Mouse (Mus musculus): ENCODE data around the gene Ddc. TPM values are rescaled to one million over a fixed set of nuclear protein-coding genes. Genes with fewer than 3 reads are reported as not detected.
A peak's percentile ranks its signal among the peaks of the same experiment; 100 is the strongest.

The Ddc gene
- polyA plus RNA-seq, 1 experiment from 2014 or later: 4.7 TPM

GRCm38 (mm10) chr11:11788521-11788974 is 109.4 kb downstream of the Ddc start:
- peak; percentile 95 for ATAC-seq (ENCODE audit: low FRiP score)

DNA sequence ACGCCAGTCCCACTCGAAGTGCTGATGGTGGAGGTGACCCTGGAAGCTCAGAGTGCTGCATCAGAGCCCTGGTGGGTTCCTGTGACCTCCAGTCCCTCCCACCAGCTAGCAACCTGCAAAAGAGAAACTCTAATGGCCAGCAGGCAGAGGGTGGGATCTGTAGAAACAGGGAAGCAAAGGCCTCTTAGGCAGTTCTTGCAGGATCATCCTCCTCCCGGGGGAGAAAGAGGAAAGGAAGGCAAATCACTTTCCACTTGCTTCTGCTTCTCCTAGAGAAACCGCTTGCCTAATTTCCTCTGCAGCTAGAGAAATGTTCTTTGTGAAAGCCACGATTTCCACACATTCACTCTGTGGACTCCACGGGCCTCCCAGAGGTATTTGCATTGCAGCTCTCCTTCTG is 112.5 kb downstream of the Ddc start:
- H3K36me3 ChIP-seq: no peaks in the 10 kb centered on the region
- no peak overlapping the region for H3K27ac ChIP-seq (replicated peaks)
- H3K4me1 ChIP-seq: no peaks in the 10 kb centered on the region
- H3K9ac ChIP-seq (replicated peaks): no peak overlapping the region
- H3K9me3 ChIP-seq (replicated peaks): no peaks in the 10 kb centered on the region
- H3K4me2 ChIP-seq: no peak overlapping the region
- no peaks in the 10 kb centered on the region for H3K27me3 ChIP-seq (replicated peaks)
- H3K4me3 ChIP-seq (replicated peaks): no peak overlapping the region
- no peak for ATAC-seq (ENCODE audit: low FRiP score)
- 73% methylated on average over 6 of the region's 6 CpGs for WGBS

More at GRCm38 (mm10) chr11:11788521-11788974, 109.4 kb downstream of the Ddc start:
- Histone ChIP-seq H3K4me1 (no peaks in the 10 kb centered on the region), H3K4me3 (replicated peaks) (no peak overlapping the region; the same call in 1 of the 2 replicates), H3K27ac (replicated peaks) (no peak overlapping the region), H3K9ac (replicated peaks) (no peak overlapping the region), H3K4me2 (peak overlapping the region; percentile 45), H3K9me3 (replicated peaks) (no peaks in the 10 kb centered on the region), H3K27me3 (replicated peaks) (no peaks in the 10 kb centered on the region), H3K36me3 (no peaks in the 10 kb centered on the region)
- whole genome bisulfite sequencing: 0% methylated on average over 8 of the region's 8 CpGs

GRCm38 (mm10) chr11:11781728-11782127 is 116.2 kb downstream of the Ddc start:
- H3K4me3 ChIP-seq (replicated peaks): no peak overlapping the region
- no peaks in the 10 kb centered on the region for H3K9me3 ChIP-seq (replicated peaks)
- no peaks in the 10 kb centered on the region for H3K36me3 ChIP-seq
- WGBS: 88% methylated on average over 8 of the region's 8 CpGs
- H3K4me2 ChIP-seq: no peak overlapping the region
- no peaks in the 10 kb centered on the region for H3K4me1 ChIP-seq
- H3K9ac ChIP-seq (replicated peaks): no peak overlapping the region
- no peak for ATAC-seq (ENCODE audit: low FRiP score)
- H3K27me3 ChIP-seq (replicated peaks): no peaks in the 10 kb centered on the region
- no peak overlapping the region for H3K27ac ChIP-seq (replicated peaks)

DNA sequence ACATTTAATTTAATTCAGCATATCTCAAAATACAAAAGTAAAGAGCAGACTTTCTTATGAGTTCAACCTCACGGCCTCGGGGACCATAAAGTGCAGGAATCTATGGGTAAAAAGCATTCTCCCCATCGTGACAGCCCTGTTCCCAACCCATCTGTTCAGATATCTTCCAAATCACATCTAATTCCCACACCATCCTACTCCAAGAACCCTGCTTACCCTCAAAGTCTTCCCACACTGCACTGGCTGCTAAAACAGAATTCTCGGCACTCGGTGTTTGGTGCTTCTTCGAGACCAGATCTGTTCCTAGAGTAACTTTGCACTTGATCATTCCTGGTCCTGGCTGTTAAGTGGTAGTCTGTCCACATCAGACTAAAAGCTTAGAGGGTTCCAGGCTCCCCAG is 119.6 kb downstream of the Ddc start:
- H3K4me3 ChIP-seq (replicated peaks): no peak overlapping the region
- ATAC-seq (ENCODE audit: low FRiP score): no peak

GRCm38 (mm10) chr11:11777796-11778195 is 120.1 kb downstream of the Ddc start:
- H3K27me3 ChIP-seq (replicated peaks): no peaks in the 10 kb centered on the region
- no peaks in the 10 kb centered on the region for H3K4me1 ChIP-seq
- H3K9ac ChIP-seq (replicated peaks): no peak overlapping the region
- no peak overlapping the region for H3K27ac ChIP-seq (replicated peaks)
- H3K4me3 ChIP-seq (replicated peaks): no peak overlapping the region
- no peaks in the 10 kb centered on the region for H3K36me3 ChIP-seq
- 84% methylated on average over 2 of the region's 2 CpGs for WGBS
- H3K4me2 ChIP-seq: no peak overlapping the region
- no peak for ATAC-seq (ENCODE audit: low FRiP score)
- no peaks in the 10 kb centered on the region for H3K9me3 ChIP-seq (replicated peaks)

More for the DNA sequence above, 119.6 kb downstream of the Ddc start:
- H3K4me2 ChIP-seq: no peak overlapping the region
- no peak overlapping the region for H3K27ac ChIP-seq (replicated peaks)
- H3K36me3 ChIP-seq: no peaks in the 10 kb centered on the region
- H3K9me3 ChIP-seq (replicated peaks): no peaks in the 10 kb centered on the region
- no peaks in the 10 kb centered on the region for H3K27me3 ChIP-seq (replicated peaks)
- 91% methylated on average over 6 of the region's 6 CpGs for WGBS
- H3K9ac ChIP-seq (replicated peaks): no peak overlapping the region
- H3K4me1 ChIP-seq: no peaks in the 10 kb centered on the region

DNA sequence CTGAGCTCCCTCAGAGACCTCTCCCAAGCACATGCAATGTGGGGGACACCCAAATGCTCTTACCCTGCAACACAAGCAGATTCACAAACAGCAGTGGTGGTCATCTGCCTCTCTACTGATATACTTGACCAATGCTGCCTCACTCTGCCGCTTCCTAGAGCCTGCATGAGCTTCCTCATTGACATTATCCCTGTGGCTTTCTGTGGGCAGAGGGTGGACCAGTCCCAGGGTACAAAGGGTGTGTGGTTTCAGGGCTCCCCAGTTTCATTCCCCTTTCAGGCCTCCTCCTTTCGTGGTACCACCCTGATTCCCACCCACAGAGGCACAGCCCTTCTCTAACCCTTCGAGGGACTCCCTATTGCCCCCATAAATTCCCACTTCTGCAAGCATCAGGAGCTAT is 120.7 kb downstream of the Ddc start:
- Histone ChIP-seq H3K9ac (replicated peaks) (no peak overlapping the region), H3K27ac (replicated peaks) (no peak overlapping the region), H3K4me2 (no peak overlapping the region), H3K9me3 (replicated peaks) (no peaks in the 10 kb centered on the region), H3K36me3 (no peaks in the 10 kb centered on the region), H3K27me3 (replicated peaks) (no peaks in the 10 kb centered on the region), H3K4me3 (replicated peaks) (no peak overlapping the region), H3K4me1 (no peaks in the 10 kb centered on the region)
- ATAC-seq (ENCODE audit: low FRiP score): no peak
- 58% methylated on average over 3 of the region's 3 CpGs for WGBS

DNA sequence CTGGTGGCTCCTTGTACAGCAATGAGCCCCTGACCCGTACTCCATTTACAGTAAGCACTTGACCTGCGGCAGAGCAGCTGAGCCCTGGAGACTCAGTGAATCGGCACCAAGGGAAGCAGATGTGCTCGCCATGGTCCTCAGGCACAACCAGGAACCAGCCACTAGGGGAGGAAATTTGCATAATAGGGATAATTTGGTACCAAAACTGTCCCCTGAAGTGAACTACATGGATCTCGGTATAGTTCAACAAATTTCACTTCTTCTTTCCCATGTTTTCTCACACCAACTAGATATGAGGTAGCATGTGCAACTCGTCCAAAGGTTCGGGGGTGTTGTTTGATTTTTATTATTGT is 121.1 kb downstream of the Ddc start:
- Histone ChIP-seq H3K4me3 (replicated peaks) (no peak overlapping the region), H3K9ac (replicated peaks) (no peak overlapping the region), H3K4me2 (no peak overlapping the region), H3K27me3 (replicated peaks) (no peaks in the 10 kb centered on the region), H3K27ac (replicated peaks) (no peak overlapping the region), H3K4me1 (no peaks in the 10 kb centered on the region), H3K36me3 (no peaks in the 10 kb centered on the region), H3K9me3 (replicated peaks) (no peaks in the 10 kb centered on the region)
- no peak for ATAC-seq (ENCODE audit: low FRiP score)
- WGBS: 84% methylated on average over 7 of the region's 7 CpGs

DNA sequence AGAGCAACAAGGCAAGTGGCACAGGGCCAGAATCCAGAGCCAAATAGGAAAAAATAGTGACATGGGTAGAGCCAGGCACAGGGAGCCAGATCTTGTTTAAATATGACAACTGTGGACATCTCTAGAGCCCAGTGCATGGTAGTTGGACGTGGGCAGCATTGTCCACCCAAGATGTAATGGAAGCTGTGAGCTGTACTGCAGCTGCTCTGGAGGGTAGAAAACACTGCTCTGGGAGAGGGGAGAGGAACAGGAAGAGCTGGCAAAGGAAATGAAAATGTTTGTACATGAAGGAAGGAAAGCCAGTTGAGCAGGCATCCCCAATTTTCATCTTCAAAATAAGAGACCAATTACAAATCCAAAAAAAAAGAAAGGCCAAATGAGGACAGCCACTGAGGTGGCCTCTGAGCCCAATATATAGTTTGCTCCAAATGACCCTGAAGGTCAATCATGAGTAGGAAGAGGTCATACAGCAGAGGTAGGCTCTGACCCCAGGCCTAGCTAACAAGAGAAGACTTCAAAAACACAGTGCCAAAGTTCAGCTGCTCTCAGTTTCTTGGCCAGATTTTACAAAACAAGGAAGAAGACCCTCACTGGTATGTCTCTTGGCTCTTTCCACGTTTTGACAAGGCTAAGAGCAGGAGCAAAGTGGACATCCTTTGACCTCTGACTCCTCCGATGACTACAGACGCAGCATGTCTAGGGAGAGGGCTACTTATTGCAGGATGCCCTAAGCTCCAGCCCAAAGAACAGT is 121.7 kb downstream of the Ddc start:
- no peak overlapping the region for H3K9ac ChIP-seq (replicated peaks)
- no peak overlapping the region for H3K27ac ChIP-seq (replicated peaks)
- no peak overlapping the region for H3K4me3 ChIP-seq (replicated peaks)
- no peak for ATAC-seq (ENCODE audit: low FRiP score)
- H3K36me3 ChIP-seq: no peaks in the 10 kb centered on the region
- 76% methylated on average over 4 of the region's 4 CpGs for WGBS
- H3K4me2 ChIP-seq: no peak overlapping the region
- H3K4me1 ChIP-seq: no peaks in the 10 kb centered on the region
- H3K27me3 ChIP-seq (replicated peaks): no peaks in the 10 kb centered on the region
- no peaks in the 10 kb centered on the region for H3K9me3 ChIP-seq (replicated peaks)

GRCm38 (mm10) chr11:11774893-11775292 is 123.1 kb downstream of the Ddc start:
- no peak for ATAC-seq (ENCODE audit: low FRiP score)
- WGBS: 92% methylated on average over 5 of the region's 5 CpGs

DNA sequence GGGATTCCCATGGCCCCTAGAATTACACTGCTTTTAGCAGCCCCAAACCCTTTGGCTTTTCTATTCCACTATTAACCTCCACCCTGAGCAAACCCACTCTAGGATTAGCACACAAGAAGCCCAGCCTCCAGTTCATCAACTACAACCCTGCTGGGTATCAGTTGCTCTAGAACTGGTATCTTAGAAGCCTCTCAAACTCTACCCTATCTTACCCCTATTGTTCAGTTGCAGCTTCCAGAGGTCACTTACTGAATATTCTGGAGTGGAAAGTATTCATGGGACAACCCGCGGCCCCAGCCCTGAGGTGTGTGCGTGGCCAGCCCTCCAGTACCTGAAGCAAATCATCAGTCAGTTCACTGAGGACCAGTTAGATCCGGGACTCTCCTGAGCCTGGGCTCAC is 123.6 kb downstream of the Ddc start:
- no peak overlapping the region for H3K4me3 ChIP-seq (replicated peaks)
- no peaks in the 10 kb centered on the region for H3K36me3 ChIP-seq
- no peaks in the 10 kb centered on the region for H3K4me1 ChIP-seq
- no peaks in the 10 kb centered on the region for H3K9me3 ChIP-seq (replicated peaks)
- H3K27ac ChIP-seq (replicated peaks): no peak overlapping the region
- H3K27me3 ChIP-seq (replicated peaks): no peaks in the 10 kb centered on the region
- WGBS: 90% methylated on average over 4 of the region's 4 CpGs
- H3K9ac ChIP-seq (replicated peaks): no peak overlapping the region
- no peak overlapping the region for H3K4me2 ChIP-seq
- no peak for ATAC-seq (ENCODE audit: low FRiP score)

More at GRCm38 (mm10) chr11:11774893-11775292, 123.1 kb downstream of the Ddc start:
- Histone ChIP-seq H3K4me1 (no peaks in the 10 kb centered on the region), H3K27ac (replicated peaks) (no peak overlapping the region), H3K4me3 (replicated peaks) (no peak overlapping the region), H3K4me2 (no peak overlapping the region), H3K27me3 (replicated peaks) (no peaks in the 10 kb centered on the region), H3K9me3 (replicated peaks) (no peaks in the 10 kb centered on the region), H3K9ac (replicated peaks) (no peak overlapping the region), H3K36me3 (no peaks in the 10 kb centered on the region)

GRCm38 (mm10) chr11:11772196-11772595 is 125.7 kb downstream of the Ddc start:
- 94% methylated on average over 4 of the region's 4 CpGs for WGBS
- Histone ChIP-seq H3K4me1 (no peaks in the 10 kb centered on the region), H3K27me3 (replicated peaks) (no peaks in the 10 kb centered on the region), H3K36me3 (no peaks in the 10 kb centered on the region), H3K9me3 (replicated peaks) (no peaks in the 10 kb centered on the region), H3K4me2 (no peak overlapping the region), H3K4me3 (replicated peaks) (no peak overlapping the region), H3K9ac (replicated peaks) (no peak overlapping the region), H3K27ac (replicated peaks) (no peak overlapping the region)
- no peak for ATAC-seq (ENCODE audit: low FRiP score)

GRCm38 (mm10) chr11:11770691-11771090 is 127.3 kb downstream of the Ddc start:
- Histone ChIP-seq H3K36me3 (no peaks in the 10 kb centered on the region), H3K4me1 (no peaks in the 10 kb centered on the region), H3K27ac (replicated peaks) (no peak overlapping the region), H3K4me3 (replicated peaks) (no peak overlapping the region), H3K27me3 (replicated peaks) (no peaks in the 10 kb centered on the region), H3K9me3 (replicated peaks) (no peaks in the 10 kb centered on the region), H3K4me2 (no peak overlapping the region), H3K9ac (replicated peaks) (no peak overlapping the region)
- WGBS: 87% methylated on average over 3 of the region's 3 CpGs
- ATAC-seq (ENCODE audit: low FRiP score): no peak
